Mouse (Mus musculus) E14TG2a.4 (cell line): ENCODE results near the gene Elob.

Source experiments
- CTCF ChIP-seq: conservative IDR thresholded peaks from 2 replicates; pipeline ENCODE4 v1.5.1; 2014; ENCODE audit warnings: low read length
- POU5F1 ChIP-seq: IDR thresholded peaks from 2 replicates; pipeline ENCODE4 v1.6.1; 2014; ENCODE audit warnings: low read length, borderline replicate concordance

DNA sequence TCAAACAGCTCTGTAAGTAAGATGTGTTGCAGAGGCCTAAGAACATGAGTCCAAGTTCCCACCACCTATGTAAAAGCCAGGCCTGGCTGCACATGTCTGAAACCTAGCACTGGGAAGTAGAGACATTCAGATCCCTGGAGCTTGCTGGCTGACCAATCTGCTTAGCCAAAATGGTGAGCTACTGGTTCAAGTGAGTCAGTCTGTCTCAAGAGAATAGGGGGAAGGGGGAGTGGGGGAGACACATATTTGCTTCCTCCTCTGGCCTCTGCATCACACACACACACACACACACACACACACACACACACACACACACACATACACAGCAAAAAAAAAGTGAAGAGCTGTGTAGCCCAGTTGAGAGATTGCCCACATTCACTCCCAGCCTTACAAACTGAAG, 45.6 kb downstream of the Elob start:
- TF ChIP-seq CTCF (no peak), POU5F1 (no peak)
